Mouse (Mus musculus) gastrocnemius, postnatal 4 days (tissue): ENCODE data around the gene Gucd1. TPM values are rescaled to one million over a fixed set of nuclear protein-coding genes. Genes with fewer than 3 reads are reported as not detected.
"Not testable (repeated sequence)": the region's sequence is repeated elsewhere in the genome, so short reads cannot be mapped to it uniquely, and the experiment has no call there.

Source experiments
- DNase-seq, 2 experiments: peaks; one replicate each; pipeline ENCODE4 v3.0.0; 2021 to 2022; ENCODE audit warnings: low spot score in 2 of 2, mixed read lengths in 2 of 2
- total RNA-seq, 2 experiments: library from RNA; stranded (reverse); gene quantifications; 2 replicates each; pipeline ENCODE4 v1.2.3; 2021

Gucd1 gene
- total RNA-seq, 2 experiments from 2014 or later: 39.5 to 39.9 TPM

GRCm38 (mm10) chr10:75505130-75505495 is 12.7 kb downstream of the Gucd1 start:
- DNase-seq: no peak

DNA sequence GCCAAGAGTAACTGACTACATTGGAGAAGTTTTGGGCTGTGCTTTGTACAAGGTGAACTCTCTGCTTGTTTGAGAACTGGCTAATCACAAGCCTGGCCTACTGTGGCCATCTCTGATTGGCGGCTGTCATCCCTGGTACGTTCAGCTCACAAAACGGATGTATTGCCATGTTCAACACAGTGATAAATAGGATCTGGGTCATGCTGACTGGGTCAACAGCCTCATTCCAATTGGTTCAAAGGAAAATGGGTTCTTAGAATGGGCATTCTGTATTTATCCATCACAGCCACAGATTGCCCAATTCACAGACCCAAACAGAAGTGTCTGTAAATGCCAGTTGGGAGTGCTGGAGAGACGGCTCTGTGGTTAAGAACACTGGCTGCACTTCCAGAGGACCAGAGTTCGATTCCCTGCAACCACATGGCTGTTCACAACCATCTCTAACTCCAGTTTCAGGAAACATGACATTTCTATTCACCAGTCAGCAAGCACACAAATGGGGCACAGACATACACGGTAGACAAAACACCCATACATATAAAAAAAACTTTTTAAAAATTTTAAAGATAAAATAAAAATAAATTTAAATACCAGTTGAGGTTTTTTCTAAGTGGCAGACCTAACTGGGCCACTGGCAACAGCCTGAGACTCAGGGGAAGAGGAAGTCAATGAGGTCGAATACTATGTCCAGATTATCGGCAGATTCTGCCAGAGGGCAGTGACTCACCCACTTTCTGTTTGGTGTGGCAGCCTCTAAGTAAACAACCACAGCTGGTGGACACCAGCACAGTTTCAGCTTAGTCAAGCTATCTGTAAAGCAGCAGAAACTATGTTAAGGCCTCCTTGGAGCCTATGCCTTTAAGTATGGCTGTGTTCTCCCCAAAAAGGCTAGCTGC is 13.3 kb downstream of the Gucd1 start:
- DNase-seq: no peak

DNA sequence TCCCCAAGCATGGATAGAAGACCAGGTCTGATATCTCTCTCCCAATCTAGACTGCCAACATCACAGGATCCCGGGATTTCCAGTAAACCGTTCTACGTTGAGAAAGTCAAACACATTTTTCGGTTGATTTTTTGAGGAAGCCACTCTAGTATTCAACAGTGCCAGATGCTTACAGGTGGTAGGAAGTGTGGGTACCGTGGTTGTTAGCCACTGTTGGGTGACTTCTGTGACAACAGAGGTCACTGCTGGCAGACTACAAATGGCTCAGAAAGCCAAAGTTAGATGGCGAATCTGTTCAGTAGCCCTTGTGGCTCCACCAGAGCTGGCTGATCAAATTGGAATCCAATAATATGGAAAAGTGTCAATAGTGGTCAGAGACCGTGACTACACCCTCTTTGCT is 14.1 kb downstream of the Gucd1 start:
- DNase-seq: no peak

DNA sequence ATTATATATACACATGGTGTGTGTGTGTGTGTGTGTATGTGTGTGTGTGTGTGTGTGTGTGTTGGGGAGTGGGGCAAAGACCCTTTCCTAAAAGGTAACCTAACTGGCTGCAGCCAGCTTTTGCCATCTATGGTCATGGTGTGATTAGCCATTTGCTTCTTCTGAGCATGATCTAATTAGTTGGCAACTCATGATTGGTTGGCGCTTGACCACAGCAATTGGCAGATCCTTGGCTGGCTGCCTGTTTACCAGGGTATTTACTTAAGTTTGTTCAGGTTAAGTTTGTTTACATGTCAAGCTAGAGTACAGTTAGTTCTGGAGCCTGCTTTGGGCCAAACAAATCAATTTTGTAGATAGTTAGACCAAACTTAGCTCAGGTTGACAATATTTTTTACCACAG is 16.1 kb downstream of the Gucd1 start:
- DNase-seq: no peak

DNA sequence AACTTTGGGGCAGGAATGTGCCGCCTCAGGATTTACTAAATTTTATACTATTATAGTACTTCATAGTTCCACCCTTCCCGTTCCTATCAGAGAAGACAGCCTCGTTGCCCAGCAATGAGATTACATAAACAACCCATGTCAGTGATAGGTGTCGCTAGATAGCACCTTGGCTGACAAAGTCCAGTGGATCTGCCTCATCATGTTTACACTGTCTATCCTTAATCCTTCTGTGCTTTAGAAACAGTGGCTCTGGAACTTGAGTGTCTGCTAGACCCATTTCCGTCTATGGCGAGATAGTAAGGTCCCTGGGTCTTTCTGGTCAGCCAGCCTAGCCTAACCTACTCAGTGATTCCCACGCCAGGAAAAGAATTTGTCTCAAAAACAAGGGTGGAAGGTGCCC is 17.4 kb downstream of the Gucd1 start:
- no peak for DNase-seq

DNA sequence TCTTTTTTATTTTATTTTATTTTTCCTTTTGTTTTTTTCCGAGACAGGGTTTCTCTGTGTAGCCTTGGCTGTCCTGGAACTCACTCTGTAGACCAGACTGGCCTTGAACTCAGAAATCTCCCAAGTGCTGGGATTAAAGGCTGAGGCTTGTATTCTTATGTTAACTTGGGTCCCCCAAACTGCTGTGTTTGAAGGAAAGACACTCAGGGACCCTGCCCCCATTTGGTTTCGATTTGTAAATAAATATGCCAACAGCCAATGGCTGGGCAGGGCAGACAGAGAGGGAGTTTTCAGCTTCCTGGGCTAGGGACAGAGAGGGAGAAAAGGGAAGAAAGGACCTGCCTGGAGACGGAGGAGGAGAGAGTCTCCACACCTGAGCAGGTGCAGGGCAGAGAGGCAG is 18.0 kb downstream of the Gucd1 start:
- DNase-seq: no peak

- not testable (repeated sequence) for DNase-seq
Observed at GRCm38 (mm10) chr10:75499214-75499613, 18.6 kb downstream of the Gucd1 start.

- no peak for DNase-seq
Observed at GRCm38 (mm10) chr10:75495921-75496320, 21.9 kb downstream of the Gucd1 start.

DNA sequence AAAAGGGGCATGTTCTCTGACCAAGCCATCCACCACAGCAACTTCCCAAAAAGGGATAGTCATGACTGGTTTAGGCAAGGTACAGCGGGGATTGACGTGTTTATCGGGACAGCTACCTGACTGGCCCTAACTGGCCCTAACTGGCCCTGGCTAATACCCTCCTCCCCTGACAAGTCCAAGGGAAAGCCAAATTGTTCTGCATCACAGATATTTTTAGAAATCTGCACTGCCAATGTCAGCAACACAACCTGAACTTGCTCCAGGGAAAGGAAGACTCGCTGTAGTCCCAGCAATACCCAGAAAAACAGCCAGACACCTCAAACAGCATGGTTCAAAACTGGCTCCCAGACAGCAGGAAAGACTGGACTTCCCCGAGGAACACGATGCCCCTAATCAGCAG is 22.5 kb downstream of the Gucd1 start:
- no peak for DNase-seq

DNA sequence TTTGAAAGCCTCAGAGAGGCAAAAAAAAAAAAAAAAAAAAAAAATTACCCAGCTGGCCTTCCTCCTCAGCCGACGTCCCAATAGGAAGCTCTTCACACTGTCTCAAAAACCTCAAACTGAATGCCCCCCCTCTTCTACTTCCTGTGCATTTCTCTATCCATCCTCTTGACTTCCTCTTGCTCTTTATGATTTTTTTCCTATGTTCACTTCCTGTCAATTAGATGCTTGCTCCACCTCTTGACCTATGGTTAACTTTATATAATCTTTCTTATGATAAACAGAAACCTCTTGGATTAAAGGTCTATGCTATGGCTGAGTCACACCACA is 25.9 kb downstream of the Gucd1 start:
- DNase-seq: no peak

- DNase-seq: no peak
Observed at GRCm38 (mm10) chr10:75491234-75491935, 26.4 kb downstream of the Gucd1 start.

- DNase-seq: no peak
Observed at GRCm38 (mm10) chr10:75490731-75491130, 27.0 kb downstream of the Gucd1 start.

- DNase-seq: no peak
Observed at GRCm38 (mm10) chr10:75489522-75489921, 28.2 kb downstream of the Gucd1 start.

DNA sequence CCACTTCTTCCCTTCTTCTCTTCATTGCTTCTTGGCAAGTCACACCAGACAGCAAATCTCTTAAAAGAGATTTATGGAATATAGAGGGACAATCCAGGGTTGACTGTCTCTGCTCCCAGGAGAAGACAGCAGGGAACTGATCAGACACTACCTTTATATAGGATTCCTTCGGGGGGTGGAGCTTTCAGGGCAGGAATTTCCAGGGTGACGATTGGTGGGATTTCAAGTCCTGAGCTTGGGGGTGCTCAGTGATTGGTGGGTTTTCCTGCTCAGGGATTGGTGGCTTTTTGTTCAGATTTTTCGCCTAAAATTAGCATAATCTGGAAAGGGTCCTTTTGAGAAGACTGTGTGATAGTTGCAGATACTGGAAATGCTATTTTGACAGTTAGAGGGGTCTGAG is 30.6 kb downstream of the Gucd1 start:
- no peak for DNase-seq

GRCm38 (mm10) chr10:75486086-75486979 is 31.4 kb downstream of the Gucd1 start:
- DNase-seq: peak; percentile 48 to 73

GRCm38 (mm10) chr10:75484767-75485166 is 33.0 kb downstream of the Gucd1 start:
- DNase-seq: no peak

DNA sequence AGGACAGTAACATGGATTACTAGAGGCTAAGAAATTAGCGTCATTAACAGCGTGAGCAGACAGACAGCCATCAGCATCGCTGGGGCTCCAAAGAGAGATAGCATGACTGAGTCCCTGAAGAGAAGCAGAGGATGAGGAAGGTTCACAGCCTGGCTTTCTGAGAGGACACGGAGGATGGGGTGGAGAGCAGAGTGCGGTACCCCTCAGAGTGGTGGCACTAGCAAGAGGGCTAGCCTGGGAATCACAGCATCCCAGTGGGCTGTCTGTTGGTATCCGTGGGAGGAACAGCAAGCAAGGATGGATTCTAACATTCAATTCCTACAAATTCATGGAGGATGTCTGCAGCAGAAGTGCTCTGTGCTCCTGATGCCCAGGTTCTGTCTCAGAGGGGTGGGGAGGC is 33.7 kb downstream of the Gucd1 start:
- no peak for DNase-seq

GRCm38 (mm10) chr10:75482919-75483483 is 34.8 kb downstream of the Gucd1 start:
- DNase-seq: no peak

DNA sequence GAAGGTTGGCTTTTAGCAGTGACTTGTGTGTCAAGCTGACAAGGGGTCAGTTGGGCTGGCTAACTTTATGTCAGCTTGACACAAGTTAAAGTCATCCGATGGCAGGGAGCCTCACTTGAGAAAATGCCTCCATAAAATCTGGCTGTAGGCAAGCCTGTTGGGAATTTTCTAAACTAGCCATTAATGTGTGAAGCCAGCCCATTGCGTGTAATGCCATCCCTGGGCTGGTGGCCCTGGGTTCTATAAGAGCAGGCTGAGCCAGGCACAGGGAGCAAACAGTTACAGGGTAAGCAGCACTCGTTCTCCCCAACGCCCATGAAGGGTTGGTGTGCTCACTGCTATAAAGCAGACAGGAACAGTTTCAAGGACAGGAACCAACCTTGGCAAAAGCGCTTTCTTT is 35.5 kb downstream of the Gucd1 start:
- DNase-seq: no peak

GRCm38 (mm10) chr10:75481703-75482102 is 36.1 kb downstream of the Gucd1 start:
- DNase-seq: no peak

GRCm38 (mm10) chr10:75479955-75480354 is 37.8 kb downstream of the Gucd1 start:
- DNase-seq: no peak
